Mouse (Mus musculus) liver, embryonic 13.5 days (tissue): ENCODE measurements around the gene Wdr5b. TPM values are rescaled to one million over a fixed set of nuclear protein-coding genes. Genes with fewer than 3 reads are reported as not detected.

Experiments
- polyA plus RNA-seq: library from polyadenylated mRNA; unstranded; fragments of >200 nt; fragmentation: Nextera tagmentation; extraction: Ambion mirVana; gene quantifications from 2 replicates; pipeline ENCODE4 v1.2.1, GENCODE M21; 2015

Wdr5b gene
- polyA plus RNA-seq, 1 experiment from 2014 or later: 2.9 TPM

Other genes with a start within 250 kb of the Wdr5b start
- 0.48 and 0.94 TPM in 2 replicates for gene Parp14, start 169.6 kb upstream of the Wdr5b start, polyA plus RNA-seq
- gene Parp9, start 102.7 kb upstream of the Wdr5b start, polyA plus RNA-seq: 6.8 and 8.8 TPM in 2 replicates
- gene Dtx3l, start 102.0 kb upstream of the Wdr5b start, polyA plus RNA-seq: 3.4 and 4.4 TPM in 2 replicates
- 34.0 and 45.7 TPM in 2 replicates for gene Kpna1, start 62.4 kb upstream of the Wdr5b start, polyA plus RNA-seq
- gene Fam162a, start 30.4 kb downstream of the Wdr5b start, polyA plus RNA-seq: 212 and 214 TPM in 2 replicates
- 71.3 and 76.8 TPM in 2 replicates for gene Ccdc58, start 30.5 kb downstream of the Wdr5b start, polyA plus RNA-seq
- gene Csta1, start 90.1 kb downstream of the Wdr5b start, polyA plus RNA-seq: not detected in 2 replicates
- gene Stfa2l1, start 115.6 kb downstream of the Wdr5b start, polyA plus RNA-seq: 10.5 and 11.3 TPM in 2 replicates
- gene Gm5483, start 143.0 kb downstream of the Wdr5b start, polyA plus RNA-seq: 38.0 and 46.7 TPM in 2 replicates
- gene Gm5416, start 169.2 kb downstream of the Wdr5b start, polyA plus RNA-seq: 1.2 TPM in 1 of 2 replicates, not detected in the other
- 2.7 and 3.1 TPM in 2 replicates for gene 2010005H15Rik, start 180.3 kb downstream of the Wdr5b start, polyA plus RNA-seq
- gene Stfa1, start 235.8 kb downstream of the Wdr5b start, polyA plus RNA-seq: 133 and 136 TPM in 2 replicates